Mouse (Mus musculus): ENCODE measurements at regions not wholly inside any gene's neighbourhood (a gene's known extent, or its start where the extent isn't known, plus 50 kb on each side); places are given as distances from the start of the nearest gene placed in this dataset.
A peak's percentile ranks its signal among the peaks of the same experiment; 100 is the strongest.

GRCm38 (mm10) chr13:32536241-32536640, 197.7 kb upstream of the Gmds start:
- DNase-seq (ENCODE audit: extremely low read depth, low read depth, low spot score): no peak
- TF ChIP-seq CTCF (IDR thresholded peaks at IDR 0.05; ENCODE audit: low read depth, low read length) (no peak), POLR2A (IDR thresholded peaks at IDR 0.05; ENCODE audit: extremely low read depth, insufficient read depth, low read length) (no peak)
- H3K36me3 ChIP-seq (ENCODE audit: control insufficient read depth, insufficient read depth, low read length): no peaks in the 10 kb centered on the region
- no peaks in the 10 kb centered on the region for H3K79me2 ChIP-seq (ENCODE audit: control insufficient read depth, insufficient read depth, low read length)
- H3K27ac ChIP-seq (replicated peaks; ENCODE audit: insufficient read depth, low read depth, low read length): no peak overlapping the region
- H3K9ac ChIP-seq (ENCODE audit: low read depth, low read length): no peak overlapping the region
- WGBS: 94% methylated on average over 4 of the region's 4 CpGs
- H3K4me1 ChIP-seq (ENCODE audit: control insufficient read depth, insufficient read depth, low read length): peaks cover 2% of the 10 kb centered on the region
- H3K27me3 ChIP-seq (ENCODE audit: control insufficient read depth, insufficient read depth, low read length): no peaks in the 10 kb centered on the region
- H3K4me3 ChIP-seq (ENCODE audit: insufficient read depth, low read depth, low read length): no peak overlapping the region

DNA sequence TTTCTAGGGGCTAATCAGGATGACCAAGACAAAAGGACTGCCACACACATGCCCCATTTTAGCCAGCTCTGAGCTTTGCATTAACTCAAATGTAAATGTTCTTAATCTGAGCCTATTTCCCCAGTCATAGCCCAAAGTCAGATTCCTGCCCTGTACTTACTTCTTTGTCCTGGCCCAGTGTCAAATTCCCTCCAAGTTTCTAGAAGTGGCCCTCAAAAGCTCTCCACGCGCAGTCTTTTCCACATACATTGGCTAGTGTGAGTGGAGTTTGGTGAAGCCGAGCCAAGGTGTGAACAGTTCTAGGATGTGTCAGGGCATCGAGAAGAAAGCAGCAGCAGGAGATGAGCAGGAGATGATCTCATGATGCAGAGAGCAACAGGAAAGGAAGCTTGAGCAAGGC, 197.1 kb upstream of the Gmds start:
- Histone ChIP-seq H3K27me3 (ENCODE audit: control insufficient read depth, insufficient read depth, low read length) (no peaks in the 10 kb centered on the region), H3K36me3 (ENCODE audit: control insufficient read depth, insufficient read depth, low read length) (no peaks in the 10 kb centered on the region), H3K4me1 (ENCODE audit: control insufficient read depth, insufficient read depth, low read length) (peaks cover 2% of the 10 kb centered on the region), H3K27ac (replicated peaks; ENCODE audit: insufficient read depth, low read depth, low read length) (no peak overlapping the region), H3K4me3 (ENCODE audit: insufficient read depth, low read depth, low read length) (no peak overlapping the region), H3K9ac (ENCODE audit: low read depth, low read length) (no peak overlapping the region), H3K79me2 (ENCODE audit: control insufficient read depth, insufficient read depth, low read length) (no peaks in the 10 kb centered on the region)
- no peak for DNase-seq (ENCODE audit: extremely low read depth, low read depth, low spot score)
- no peak for TF ChIP-seq CTCF (IDR thresholded peaks at IDR 0.05; ENCODE audit: low read depth, low read length)
- no peak for TF ChIP-seq POLR2A (IDR thresholded peaks at IDR 0.05; ENCODE audit: extremely low read depth, insufficient read depth, low read length)
- WGBS: 93% methylated on average over 4 of the region's 4 CpGs

GRCm38 (mm10) chr13:32530926-32531512, 192.5 kb upstream of the Gmds start:
- H3K27ac ChIP-seq (replicated peaks; ENCODE audit: insufficient read depth, low read depth, low read length): no peak overlapping the region
- DNase-seq (ENCODE audit: extremely low read depth, low read depth, low spot score): no peak
- no peak for TF ChIP-seq POLR2A (IDR thresholded peaks at IDR 0.05; ENCODE audit: extremely low read depth, insufficient read depth, low read length)
- TF ChIP-seq CTCF (IDR thresholded peaks at IDR 0.05; ENCODE audit: low read depth, low read length): no peak
- H3K9ac ChIP-seq (ENCODE audit: low read depth, low read length): no peak overlapping the region
- no peaks in the 10 kb centered on the region for H3K36me3 ChIP-seq (ENCODE audit: control insufficient read depth, insufficient read depth, low read length)
- no peaks in the 10 kb centered on the region for H3K79me2 ChIP-seq (ENCODE audit: control insufficient read depth, insufficient read depth, low read length)
- no peaks in the 10 kb centered on the region for H3K4me1 ChIP-seq (ENCODE audit: control insufficient read depth, insufficient read depth, low read length)
- no peaks in the 10 kb centered on the region for H3K27me3 ChIP-seq (ENCODE audit: control insufficient read depth, insufficient read depth, low read length)
- H3K4me3 ChIP-seq (ENCODE audit: insufficient read depth, low read depth, low read length): no peak overlapping the region
- 73% methylated on average over 3 of the region's 3 CpGs for WGBS

- H3K27me3 ChIP-seq (ENCODE audit: control insufficient read depth, insufficient read depth, low read length): no peaks in the 10 kb centered on the region
- no peak overlapping the region for H3K9ac ChIP-seq (ENCODE audit: low read depth, low read length)
- no peaks in the 10 kb centered on the region for H3K36me3 ChIP-seq (ENCODE audit: control insufficient read depth, insufficient read depth, low read length)
- peaks cover 8% of the 10 kb centered on the region for H3K4me1 ChIP-seq (ENCODE audit: control insufficient read depth, insufficient read depth, low read length)
- peak; percentile 85 for DNase-seq (ENCODE audit: extremely low read depth, low read depth, low spot score)
- 50% methylated on average over 16 of the region's 16 CpGs for WGBS
- no peak for TF ChIP-seq POLR2A (IDR thresholded peaks at IDR 0.05; ENCODE audit: extremely low read depth, insufficient read depth, low read length)
- no peak overlapping the region for H3K27ac ChIP-seq (replicated peaks; ENCODE audit: insufficient read depth, low read depth, low read length)
- no peak overlapping the region for H3K4me3 ChIP-seq (ENCODE audit: insufficient read depth, low read depth, low read length)
- H3K79me2 ChIP-seq (ENCODE audit: control insufficient read depth, insufficient read depth, low read length): no peaks in the 10 kb centered on the region
Measured at GRCm38 (mm10) chr13:32518611-32519344, 180.2 kb upstream of the Gmds start.

DNA sequence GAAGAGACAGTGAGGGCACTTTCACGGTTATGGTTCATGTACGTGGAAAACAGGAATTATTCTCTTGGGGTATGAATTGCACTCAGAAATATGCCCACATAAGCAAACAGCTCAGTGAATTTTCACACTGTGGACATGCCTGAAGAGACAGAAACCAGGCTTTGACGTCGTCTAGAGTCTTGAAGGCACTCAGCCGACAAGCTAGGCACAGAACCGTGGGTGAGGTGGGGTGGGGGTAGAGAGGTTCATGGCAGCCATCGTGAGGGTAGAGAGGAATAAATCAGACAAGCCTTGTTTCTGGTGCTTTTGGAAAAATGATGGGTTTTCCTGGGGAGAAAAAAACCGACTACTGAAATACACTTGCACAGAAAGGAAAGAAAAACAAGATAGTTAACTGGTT, 179.0 kb upstream of the Gmds start:
- no peak for DNase-seq (ENCODE audit: extremely low read depth, low read depth, low spot score)
- Histone ChIP-seq H3K36me3 (ENCODE audit: control insufficient read depth, insufficient read depth, low read length) (no peaks in the 10 kb centered on the region), H3K4me3 (ENCODE audit: insufficient read depth, low read depth, low read length) (no peak overlapping the region), H3K27ac (replicated peaks; ENCODE audit: insufficient read depth, low read depth, low read length) (no peak overlapping the region), H3K27me3 (ENCODE audit: control insufficient read depth, insufficient read depth, low read length) (no peaks in the 10 kb centered on the region), H3K79me2 (ENCODE audit: control insufficient read depth, insufficient read depth, low read length) (no peaks in the 10 kb centered on the region), H3K4me1 (ENCODE audit: control insufficient read depth, insufficient read depth, low read length) (peaks cover 8% of the 10 kb centered on the region), H3K9ac (ENCODE audit: low read depth, low read length) (no peak overlapping the region)
- 88% methylated on average over 8 of the region's 8 CpGs for WGBS
- TF ChIP-seq CTCF (IDR thresholded peaks at IDR 0.05; ENCODE audit: low read depth, low read length) (no peak), POLR2A (IDR thresholded peaks at IDR 0.05; ENCODE audit: extremely low read depth, insufficient read depth, low read length) (no peak)
